Mouse (Mus musculus) layer of hippocampus, adult 18-20 months (tissue): Measurements from ENCODE around the gene Nat8f6. TPM values are rescaled to one million over a fixed set of nuclear protein-coding genes. Genes with fewer than 3 reads are reported as not detected.
A peak's percentile ranks its signal among the peaks of the same experiment; 100 is the strongest.
"Not testable (repeated sequence)": the region's sequence is repeated elsewhere in the genome, so short reads cannot be mapped to it uniquely, and the experiment has no call there.

Experiments used
- DNase-seq, 2 experiments: peaks; one replicate each; pipeline ENCODE4 v3.0.0; 2022; ENCODE audit warnings: low spot score in 2 of 2
- total RNA-seq, 2 experiments: library from RNA; stranded (reverse); gene quantifications; 2 replicates each; pipeline ENCODE4 v1.2.3; 2021

Nat8f6 gene
- total RNA-seq, 2 experiments from 2014 or later, result 1.1 to 1.3 TPM

GRCm38 (mm10) chr6:85836827-85837226, 16.1 kb upstream of the Nat8f6 start:
- peak; percentile 40 to 73 for DNase-seq

- not testable (repeated sequence) for DNase-seq
These were observed 15.3 kb upstream of the Nat8f6 start for GRCm38 (mm10) chr6:85836098-85836497.

GRCm38 (mm10) chr6:85835104-85835503, 14.3 kb upstream of the Nat8f6 start:
- not testable (repeated sequence) for DNase-seq

GRCm38 (mm10) chr6:85834504-85835100, 13.8 kb upstream of the Nat8f6 start:
- peak in 1 of 2 experiments; percentile 7 for DNase-seq

GRCm38 (mm10) chr6:85831796-85832321, 11.1 kb upstream of the Nat8f6 start, which contains the start of gene Nat8:
Nat8 (minus strand) TSS chr6:85832082.
- DNase-seq, result no peak

- no peak for DNase-seq
These were observed 8.7 kb upstream of the Nat8f6 start for GRCm38 (mm10) chr6:85829462-85829861.

GRCm38 (mm10) chr6:85825886-85826285, 5.1 kb upstream of the Nat8f6 start:
- DNase-seq, result no peak

- DNase-seq, result no peak
These were observed 2.8 kb upstream of the Nat8f6 start for GRCm38 (mm10) chr6:85823382-85824090.

- no peak for DNase-seq
These were observed 1.5 kb upstream of the Nat8f6 start for GRCm38 (mm10) chr6:85822286-85822685.

- DNase-seq, result no peak
These were observed 2.4 kb downstream of the Nat8f6 start for GRCm38 (mm10) chr6:85818338-85818737.

- no peak for DNase-seq
These were observed 7.4 kb downstream of the Nat8f6 start for GRCm38 (mm10) chr6:85813339-85813738.

- DNase-seq, result not testable (repeated sequence)
These were observed 9.7 kb downstream of the Nat8f6 start for GRCm38 (mm10) chr6:85810942-85811537.

- not testable (repeated sequence) for DNase-seq
These were observed 10.2 kb downstream of the Nat8f6 start for GRCm38 (mm10) chr6:85810514-85810913.

- not testable (repeated sequence) for DNase-seq
These were observed 11.0 kb downstream of the Nat8f6 start for GRCm38 (mm10) chr6:85809784-85810183.

GRCm38 (mm10) chr6:85803180-85803579, 17.6 kb downstream of the Nat8f6 start:
- DNase-seq, result not testable (repeated sequence)

GRCm38 (mm10) chr6:85765532-85765931, 55.2 kb downstream of the Nat8f6 start, which contains the start of gene Nat8f3:
Nat8f3 (minus strand) TSS chr6:85765754.
- peak; percentile 2 to 16 for DNase-seq

- DNase-seq, result not testable (repeated sequence)
These were observed 57.4 kb downstream of the Nat8f6 start for GRCm38 (mm10) chr6:85763127-85764070.

GRCm38 (mm10) chr6:85762678-85763077, 58.1 kb downstream of the Nat8f6 start:
- DNase-seq, result not testable (repeated sequence)
